Comparison of ENCODE assay signal across 12 mouse cellular contexts in the genomic region with DNA sequence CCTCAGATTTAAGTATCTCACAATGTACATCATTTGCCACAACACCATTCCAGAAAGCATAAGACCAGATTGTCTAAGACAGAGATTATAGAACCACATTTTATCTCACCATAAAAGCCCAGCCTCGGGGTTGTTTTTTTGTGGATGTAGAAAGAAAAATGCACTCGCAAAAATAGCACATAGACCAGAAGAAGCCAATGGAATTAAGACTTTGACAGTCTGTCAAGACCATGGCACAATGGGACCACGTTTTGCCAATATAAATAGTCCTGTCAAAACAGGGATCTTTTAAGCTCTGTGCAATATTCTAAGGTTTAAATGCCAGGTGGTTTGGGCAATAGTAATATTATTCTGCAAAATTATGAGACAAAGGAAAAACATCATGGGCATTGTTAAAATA.
"Had no signal": no experiment of that assay in that cellular context is flagged by ENCODE, and none has a peak within 500 bp of the region (broad histone marks: within the 10 kb centered on the region; RNA-seq: fewer than 3 reads in every experiment).

No protein-coding gene starts in this region.

- DNase-seq: retina, postnatal 1 day; right cerebral cortex, adult 18-20 months; right cerebral cortex, postnatal 14 days; right cerebral cortex, postnatal 25 days; right cerebral cortex, postnatal 4 days; spleen, adult 18-20 months; thymus, adult 18-20 months; thymus, adult 2 months; thymus, postnatal 14 days; thymus, postnatal 25 days; thymus, postnatal 36 days; thymus, postnatal 4 days had no signal
